Mouse (Mus musculus) thymus, adult 2 months (tissue): ENCODE data around the gene Slc27a4. TPM values are rescaled to one million over a fixed set of nuclear protein-coding genes. Genes with fewer than 3 reads are reported as not detected.

Experiments
- DNase-seq: peaks from one replicate; pipeline ENCODE4 v3.0.0; 2021
- H3K27ac ChIP-seq: fragments of 200-500 bp; 2 replicates; pipeline ENCODE4 v1.5.1; 2012; ENCODE audit warnings: low read length, control low read depth; ENCODE audit not compliant: control insufficient read depth, insufficient read depth
- H3K27me3 ChIP-seq: fragments of 200-500 bp; 2 replicates; pipeline ENCODE4 v1.6.1; 2012; ENCODE audit warnings: mild to moderate bottlenecking, low read length, moderate library complexity, mixed read lengths; ENCODE audit not compliant: control insufficient read depth, insufficient read depth
- H3K36me3 ChIP-seq: fragments of 200-500 bp; 2 replicates; pipeline ENCODE4 v1.6.1; 2012; ENCODE audit warnings: mild to moderate bottlenecking, low read length, moderate library complexity; ENCODE audit not compliant: control insufficient read depth, insufficient read depth
- H3K4me1 ChIP-seq: fragments of 200-500 bp; replicated peaks from 2 replicates; pipeline ENCODE4 v1.6.1; 2012; ENCODE audit warnings: low read length; ENCODE audit not compliant: control insufficient read depth, insufficient read depth
- H3K4me3 ChIP-seq: fragments of 200-500 bp; 2 replicates; pipeline ENCODE4 v1.5.1; 2012; ENCODE audit warnings: mild to moderate bottlenecking, low read length, control low read depth, moderate library complexity; ENCODE audit not compliant: control insufficient read depth, insufficient read depth
- CTCF ChIP-seq: fragments of 200-500 bp; IDR thresholded peaks from 2 replicates; pipeline ENCODE4 v1.5.1; 2012; ENCODE audit warnings: mild to moderate bottlenecking, control low read depth, low read length, moderate library complexity, borderline replicate concordance; ENCODE audit not compliant: control insufficient read depth, poor library complexity, insufficient read depth; ENCODE audit errors: extremely low read depth
- POLR2A ChIP-seq: fragments of 200-500 bp; IDR thresholded peaks from 2 replicates; pipeline ENCODE4 v1.6.1; 2012; ENCODE audit warnings: mild to moderate bottlenecking, low read length, control low read depth, moderate library complexity; ENCODE audit not compliant: control insufficient read depth, poor library complexity, insufficient read depth; ENCODE audit errors: extremely low read depth
- WGBS: fragments of 180-500 bp; shearing (Covaris S2); methylation state at CpG from one replicate; pipeline ENCODE4 v1.1.7; 2018; 5-methylcytosine and 5-hydroxymethylcytosine counted together
- polyA plus RNA-seq: library from polyadenylated mRNA; depleted of rRNA; stranded (reverse); fragments of >200 nt; gene quantifications from 2 replicates; pipeline ENCODE4 v1.2.3, GENCODE M21; 2012

The Slc27a4 gene
- polyA plus RNA-seq, 1 experiment, result 35.8 TPM

DNA sequence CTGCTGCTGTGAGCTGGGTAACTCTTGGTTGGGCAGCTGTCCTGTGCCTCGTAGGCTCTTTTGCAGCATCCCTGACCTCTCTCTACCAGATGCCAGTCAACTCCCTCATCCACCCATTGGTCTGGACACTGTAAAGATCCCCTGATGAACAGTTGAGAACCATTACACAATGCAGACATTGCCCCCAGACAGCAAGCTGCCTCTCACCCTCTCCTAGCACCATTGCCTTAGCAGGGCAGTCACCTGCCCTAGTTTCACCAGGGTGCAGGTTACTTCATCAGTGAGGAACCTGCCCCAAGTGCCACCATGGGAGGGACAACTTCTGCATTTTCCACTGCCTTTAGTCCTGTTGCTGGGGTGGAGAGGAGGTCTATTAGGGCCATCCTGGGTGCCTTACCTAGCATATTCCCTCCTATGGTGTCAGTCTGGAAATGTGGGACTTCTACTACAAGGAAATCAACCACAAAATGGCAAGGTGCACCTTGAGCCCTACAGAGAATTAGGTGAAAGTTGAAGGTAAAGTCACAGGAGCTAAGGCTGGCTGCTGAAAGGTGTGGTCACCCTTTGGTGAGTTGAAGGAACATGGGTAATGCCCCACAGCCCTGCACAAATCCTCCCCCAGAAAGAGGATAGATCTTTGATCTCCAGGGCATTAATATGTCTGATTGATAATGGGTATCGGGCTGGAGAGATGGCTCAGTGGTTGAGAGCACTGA is 9.5 kb upstream of the Slc27a4 start:
- no peak for DNase-seq
- TF ChIP-seq POLR2A (no peak), CTCF (no peak)
- Histone ChIP-seq H3K27me3 (no peaks in the 10 kb centered on the region), H3K36me3 (no peaks in the 10 kb centered on the region), H3K4me3 (no peak overlapping the region), H3K27ac (no peak overlapping the region), H3K4me1 (no peaks in the 10 kb centered on the region)
- WGBS, result 96% methylated on average over 2 of the region's 2 CpGs

DNA sequence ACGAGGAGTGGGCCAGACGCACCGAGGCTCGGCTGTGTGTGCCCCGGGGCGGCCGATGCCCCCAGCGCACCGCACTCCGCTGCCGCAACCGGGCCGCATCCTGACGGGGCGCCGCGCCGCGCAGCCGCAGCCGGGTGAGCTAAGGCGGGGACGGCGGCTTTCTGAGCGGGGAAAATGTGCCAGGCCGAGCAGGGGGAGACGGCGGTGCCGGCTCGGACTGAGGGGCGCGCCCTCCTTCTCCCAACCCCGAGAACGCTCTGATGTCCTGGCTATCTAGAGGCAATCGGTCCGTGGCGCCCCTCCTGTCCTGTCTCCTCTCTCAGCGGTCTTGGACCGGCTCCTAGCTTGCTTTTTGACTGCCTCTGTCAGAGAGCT is 380 bp downstream of the Slc27a4 start:
- under 1% methylated on average over 39 of the region's 39 CpGs for WGBS
- Histone ChIP-seq H3K27me3 (no peaks in the 10 kb centered on the region), H3K4me3 (peak overlapping the region; percentile 81), H3K4me1 (peaks cover 8% of the 10 kb centered on the region), H3K27ac (no peak overlapping the region), H3K36me3 (no peaks in the 10 kb centered on the region)
- DNase-seq, result no peak
- TF ChIP-seq POLR2A, result no peak
- TF ChIP-seq CTCF, result no peak

DNA sequence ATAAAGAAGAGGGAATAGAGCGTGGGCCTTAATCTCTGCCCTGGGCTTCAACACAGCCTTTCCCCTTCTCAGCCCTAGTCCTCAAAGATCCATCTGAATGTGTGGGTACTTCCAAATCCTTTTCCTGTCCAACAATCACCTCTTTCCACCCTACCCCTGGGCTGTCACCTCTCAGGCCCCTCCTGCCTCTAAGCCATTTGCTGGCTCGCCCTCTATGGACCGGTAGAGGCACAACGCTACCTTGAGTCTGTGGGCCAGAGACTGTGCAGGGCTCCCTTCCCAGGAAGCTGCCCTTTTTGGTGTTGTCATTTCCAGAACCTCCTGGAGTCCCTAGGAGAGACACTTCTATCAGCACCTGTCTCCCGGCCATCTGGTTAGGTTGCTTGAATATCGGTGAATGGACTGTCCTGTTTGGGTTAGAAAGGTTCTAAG is 982 bp downstream of the Slc27a4 start:
- TF ChIP-seq CTCF (no peak), POLR2A (no peak)
- WGBS, result 48% methylated on average over 6 of the region's 6 CpGs
- no peaks in the 10 kb centered on the region for H3K36me3 ChIP-seq
- peak; percentile 43 for DNase-seq
- no peak overlapping the region for H3K4me3 ChIP-seq
- no peaks in the 10 kb centered on the region for H3K27me3 ChIP-seq
- peaks cover 8% of the 10 kb centered on the region for H3K4me1 ChIP-seq
- H3K27ac ChIP-seq, result no peak overlapping the region

DNA sequence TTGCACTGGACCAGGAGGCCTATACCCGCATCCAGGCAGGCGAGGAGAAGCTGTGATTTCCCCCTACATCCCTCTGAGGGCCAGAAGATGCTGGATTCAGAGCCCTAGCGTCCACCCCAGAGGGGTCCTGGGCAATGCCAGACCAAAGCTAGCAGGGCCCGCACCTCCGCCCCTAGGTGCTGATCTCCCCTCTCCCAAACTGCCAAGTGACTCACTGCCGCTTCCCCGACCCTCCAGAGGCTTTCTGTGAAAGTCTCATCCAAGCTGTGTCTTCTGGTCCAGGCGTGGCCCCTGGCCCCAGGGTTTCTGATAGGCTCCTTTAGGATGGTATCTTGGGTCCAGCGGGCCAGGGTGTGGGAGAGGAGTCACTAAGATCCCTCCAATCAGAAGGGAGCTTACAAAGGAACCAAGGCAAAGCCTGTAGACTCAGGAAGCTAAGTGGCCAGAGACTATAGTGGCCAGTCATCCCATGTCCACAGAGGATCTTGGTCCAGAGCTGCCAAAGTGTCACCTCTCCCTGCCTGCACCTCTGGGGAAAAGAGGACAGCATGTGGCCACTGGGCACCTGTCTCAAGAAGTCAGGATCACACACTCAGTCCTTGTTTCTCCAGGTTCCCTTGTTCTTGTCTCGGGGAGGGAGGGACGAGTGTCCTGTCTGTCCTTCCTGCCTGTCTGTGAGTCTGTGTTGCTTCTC is 13.4 kb downstream of the Slc27a4 start:
- Histone ChIP-seq H3K27me3 (no peaks in the 10 kb centered on the region), H3K36me3 (no peaks in the 10 kb centered on the region), H3K4me1 (peaks cover 17% of the 10 kb centered on the region), H3K27ac (no peak overlapping the region), H3K4me3 (no peak overlapping the region)
- TF ChIP-seq CTCF, result no peak
- no peak for TF ChIP-seq POLR2A
- 95% methylated on average over 11 of the region's 11 CpGs for WGBS
- DNase-seq, result no peak

GRCm38 (mm10) chr2:29817426-29818232 is 15.2 kb downstream of the Slc27a4 start:
- Histone ChIP-seq H3K27ac (no peak overlapping the region), H3K36me3 (no peaks in the 10 kb centered on the region), H3K4me1 (peaks cover 20% of the 10 kb centered on the region), H3K4me3 (no peak overlapping the region), H3K27me3 (no peaks in the 10 kb centered on the region)
- TF ChIP-seq POLR2A, result no peak
- TF ChIP-seq CTCF, result no peak
- WGBS, result 39% methylated on average over 8 of the region's 8 CpGs
- peak; percentile 83 for DNase-seq

- no peak for DNase-seq
- Histone ChIP-seq H3K27ac (no peak overlapping the region), H3K4me1 (peaks cover 20% of the 10 kb centered on the region), H3K4me3 (no peak overlapping the region), H3K27me3 (no peaks in the 10 kb centered on the region), H3K36me3 (no peaks in the 10 kb centered on the region)
- WGBS, result 67% methylated on average over 2 of the region's 2 CpGs
- TF ChIP-seq POLR2A (no peak), CTCF (no peak)
These were observed 16.9 kb downstream of the Slc27a4 start for GRCm38 (mm10) chr2:29819363-29819762.
